Mouse (Mus musculus) cerebellum, postnatal 36 days (tissue): ENCODE measurements around the gene Tpra1.

Experiments used
- DNase-seq, 2 experiments: peaks; one replicate each; pipeline ENCODE4 v3.0.0; 2021 to 2022; ENCODE audit warnings: mixed read lengths in 2 of 2

Tpra1 gene

DNA sequence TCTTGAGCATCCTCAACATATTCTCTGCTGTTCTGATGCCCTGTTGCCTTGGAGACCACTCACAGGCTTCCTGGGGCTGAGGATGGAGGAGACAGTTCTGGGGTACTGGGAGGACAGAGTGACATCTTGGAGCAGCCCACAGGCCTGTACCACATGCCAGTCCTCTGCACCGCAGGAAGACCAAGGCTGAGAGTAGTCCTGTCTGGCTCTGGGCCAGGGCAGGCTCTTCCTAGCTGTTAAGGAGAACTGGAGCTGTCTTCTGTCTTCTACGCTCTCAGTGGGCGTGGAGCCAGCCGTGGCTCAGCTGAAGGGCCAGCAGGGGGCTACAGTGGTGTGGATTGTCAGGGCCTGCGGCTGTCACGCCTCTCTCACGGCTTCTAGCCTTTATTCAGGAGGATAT is 57.8 kb downstream of the Tpra1 start:
- DNase-seq: peak; percentile 67

DNA sequence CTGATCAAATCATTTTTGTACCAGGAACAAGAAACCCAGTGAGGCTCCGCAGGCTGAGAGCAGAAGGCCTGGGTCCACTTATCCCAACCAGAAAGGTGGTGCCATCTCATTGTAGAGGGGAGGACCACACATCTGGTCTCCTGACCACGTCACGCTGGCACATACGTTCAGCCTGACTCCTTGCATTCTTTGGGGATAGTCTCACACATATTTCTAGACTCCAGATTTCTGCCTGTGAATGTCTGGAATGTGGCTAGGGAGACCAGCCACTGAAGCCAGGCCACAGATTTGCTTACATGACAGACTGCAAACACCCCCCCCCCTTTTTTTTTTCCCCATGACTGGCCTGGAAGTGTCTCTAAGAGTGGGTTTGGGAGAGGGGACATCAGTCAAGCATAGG is 58.9 kb downstream of the Tpra1 start:
- no peak for DNase-seq
